Mouse (Mus musculus): ENCODE measurements around the gene Tubd1. TPM values are rescaled to one million over a fixed set of nuclear protein-coding genes. Genes with fewer than 3 reads are reported as not detected.

The Tubd1 gene
- 0.25 and 0.37 TPM in 2 replicates for polyA plus RNA-seq (2012)

DNA sequence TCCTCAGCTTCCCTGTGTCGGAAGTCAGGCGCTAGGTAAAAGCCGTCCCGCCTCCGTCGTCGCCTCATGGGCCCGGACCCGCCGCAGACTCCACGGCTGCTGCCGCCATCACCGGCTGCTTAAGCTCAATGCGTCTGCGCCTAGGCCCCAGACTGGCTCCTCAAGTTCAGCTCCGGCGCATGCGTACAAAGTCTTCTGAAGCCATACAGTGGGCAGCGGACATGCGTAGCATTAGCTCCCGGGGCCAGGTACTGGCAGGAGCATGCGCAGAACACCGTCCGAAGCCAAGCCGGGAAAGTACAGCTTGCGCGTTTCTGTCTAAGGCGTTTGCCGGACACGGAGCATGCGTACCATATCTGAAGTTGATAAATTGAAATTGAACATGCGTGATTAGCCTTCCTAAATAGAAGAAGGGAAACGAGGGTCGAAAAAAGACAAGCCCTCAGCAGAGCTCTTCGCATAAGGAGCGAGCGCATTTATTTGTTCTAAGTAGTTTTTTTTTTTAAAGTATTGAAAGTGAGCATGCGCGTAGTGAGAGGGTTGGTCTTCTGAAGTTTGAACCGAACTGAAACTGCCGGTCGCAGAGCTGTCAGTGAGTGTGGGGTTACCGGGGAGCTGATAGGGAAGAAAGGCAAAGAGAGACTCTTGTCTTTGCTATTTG lies at the start of gene Tubd1, which contains the start of gene Rps6kb1:
Gene Tubd1, plus strand, starts transcription at position 353 of the 661 bp plus-strand sequence.
Gene Rps6kb1, minus strand, starts transcription at position 167 of the 661 bp plus-strand sequence.
- TF ChIP-seq GATA1 (IDR thresholded peaks at IDR 0.05; ENCODE audit: low read length): no peak

DNA sequence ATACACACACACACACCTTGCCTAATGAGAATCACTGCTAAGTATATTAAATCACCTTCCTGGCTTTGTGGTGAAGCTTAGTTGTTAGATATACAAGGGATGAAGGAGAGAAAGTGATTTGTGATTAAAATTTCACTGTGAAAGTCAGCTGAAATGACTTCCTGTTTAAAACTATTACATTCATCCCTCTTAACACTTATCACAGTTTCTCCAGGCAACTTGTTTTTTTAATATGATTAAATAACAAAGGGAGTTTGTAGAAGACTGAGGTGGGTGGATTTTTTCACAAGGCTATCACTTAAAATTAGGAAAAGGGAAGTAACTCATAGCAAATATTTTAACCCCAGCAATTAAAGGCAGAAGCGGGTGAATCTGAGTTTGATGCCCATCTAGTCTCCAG lies 47.4 kb upstream of the Tubd1 start:
- TF ChIP-seq GATA1 (IDR thresholded peaks at IDR 0.05; ENCODE audit: low read length): no peak

DNA sequence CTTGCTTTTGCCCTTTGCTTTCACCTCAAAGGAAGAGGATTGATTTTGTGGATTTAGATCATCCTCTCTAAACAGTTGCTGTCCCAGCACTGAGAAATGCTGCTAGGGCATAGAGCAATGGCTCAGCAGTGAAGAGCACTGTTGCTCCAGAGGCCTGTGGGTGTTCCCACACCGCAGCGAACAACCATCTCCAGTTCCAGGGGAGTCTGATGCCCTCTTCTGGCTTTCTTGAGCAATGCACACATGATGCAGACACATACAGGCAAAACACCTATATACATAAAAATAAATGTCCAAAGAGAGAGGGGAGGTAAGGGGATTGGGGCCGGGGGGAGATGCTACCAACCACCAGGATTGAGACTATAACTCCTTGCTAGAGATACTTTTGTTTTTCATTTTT lies 46.9 kb upstream of the Tubd1 start:
- TF ChIP-seq GATA1 (IDR thresholded peaks at IDR 0.05; ENCODE audit: low read length): no peak

DNA sequence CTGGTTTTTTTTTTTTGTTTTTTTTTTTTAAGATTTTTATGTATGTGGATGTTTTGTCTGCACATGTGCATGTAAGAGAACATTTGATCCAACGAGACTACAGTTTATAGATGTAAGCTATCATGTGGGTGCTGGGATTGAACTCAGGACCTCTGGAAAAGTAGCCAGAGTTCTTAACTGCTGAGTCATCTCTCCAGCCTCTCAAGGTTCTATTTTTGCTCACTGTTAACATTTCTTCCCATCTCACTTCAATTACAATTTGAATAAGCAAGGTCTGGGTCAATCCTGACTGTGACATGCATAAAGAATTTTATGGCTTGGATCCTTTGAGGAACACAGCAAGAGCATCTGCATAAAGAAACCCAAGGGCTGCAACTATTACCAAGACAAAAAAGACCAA lies 44.0 kb upstream of the Tubd1 start:
- TF ChIP-seq GATA1 (IDR thresholded peaks at IDR 0.05; ENCODE audit: low read length): no peak

DNA sequence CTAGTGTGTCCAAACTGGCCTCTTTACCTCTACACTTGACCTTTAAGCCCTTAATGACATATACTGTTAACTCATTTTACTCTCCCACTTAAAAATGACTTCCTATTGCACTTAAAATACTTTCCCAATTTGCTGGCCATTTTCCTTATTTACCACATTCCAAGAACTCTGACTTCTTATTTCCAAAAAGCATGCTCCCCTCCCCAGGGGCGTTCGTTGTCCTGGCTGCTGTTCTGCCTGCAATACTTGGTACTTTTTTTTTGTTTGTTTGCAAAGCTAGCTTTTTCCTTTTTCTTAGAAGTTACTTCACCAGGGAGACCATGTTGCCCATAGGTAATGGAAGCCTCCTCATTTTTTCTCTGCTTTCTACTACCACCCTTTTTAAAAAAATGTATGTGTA lies 41.7 kb upstream of the Tubd1 start:
- no peak for TF ChIP-seq GATA1 (IDR thresholded peaks at IDR 0.05; ENCODE audit: low read length)

DNA sequence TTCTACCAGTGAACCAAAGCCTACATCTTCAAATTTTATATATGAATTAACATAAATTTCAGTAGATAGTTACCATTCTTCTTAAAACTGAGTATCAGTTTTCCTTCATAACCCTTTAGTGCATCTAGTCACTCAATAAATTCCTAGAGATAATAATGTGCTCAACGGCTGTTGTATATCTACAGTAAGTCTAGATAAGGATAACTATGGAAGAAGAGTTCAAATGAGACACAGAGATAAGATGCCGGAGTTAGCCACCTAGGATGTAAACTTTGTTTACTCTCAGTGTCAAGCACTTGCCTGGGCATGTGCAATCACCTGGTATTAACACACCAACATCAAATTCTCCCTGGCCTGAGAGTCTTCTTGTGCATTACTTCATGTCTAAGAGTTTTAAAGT lies 37.5 kb upstream of the Tubd1 start:
- TF ChIP-seq GATA1 (IDR thresholded peaks at IDR 0.05; ENCODE audit: low read length): peak; percentile 43

DNA sequence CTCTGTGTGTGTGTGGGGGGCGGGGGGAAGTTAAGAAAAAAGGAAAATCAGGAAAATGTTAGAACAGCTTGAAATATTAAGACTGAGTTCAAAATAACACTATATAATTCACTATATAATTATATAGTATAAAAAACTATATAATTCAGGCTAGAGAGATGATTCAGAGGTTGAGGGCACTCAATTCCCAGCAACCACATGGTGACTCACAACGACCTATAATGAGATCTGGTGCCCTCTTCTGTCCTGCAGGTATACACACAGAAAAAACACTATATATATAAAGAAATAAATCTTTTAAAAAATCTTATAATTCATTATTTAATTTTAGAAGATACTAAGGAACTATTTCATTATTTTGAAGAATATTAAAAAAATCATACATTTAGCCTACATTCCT lies 36.8 kb upstream of the Tubd1 start:
- no peak for TF ChIP-seq GATA1 (IDR thresholded peaks at IDR 0.05; ENCODE audit: low read length)

DNA sequence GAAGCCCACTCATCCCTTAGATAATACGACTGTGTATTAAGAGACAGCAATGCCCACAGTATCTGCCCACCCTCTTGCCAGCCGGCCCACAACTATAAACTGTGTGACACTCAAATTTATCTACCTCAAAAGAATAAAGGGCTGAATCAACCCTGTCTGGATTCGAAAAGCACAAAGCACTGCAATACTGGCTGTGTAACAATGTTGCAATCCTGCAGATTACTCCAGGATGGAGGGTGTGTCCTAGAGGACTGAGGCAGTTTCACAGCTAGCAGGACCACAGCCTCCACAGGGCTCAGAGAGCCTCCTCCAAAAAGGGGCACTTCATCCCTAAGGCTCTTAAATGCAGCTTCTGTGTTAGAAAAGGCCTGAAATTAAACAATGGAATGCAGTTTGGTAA lies 28.2 kb upstream of the Tubd1 start:
- no peak for TF ChIP-seq GATA1 (IDR thresholded peaks at IDR 0.05; ENCODE audit: low read length)

DNA sequence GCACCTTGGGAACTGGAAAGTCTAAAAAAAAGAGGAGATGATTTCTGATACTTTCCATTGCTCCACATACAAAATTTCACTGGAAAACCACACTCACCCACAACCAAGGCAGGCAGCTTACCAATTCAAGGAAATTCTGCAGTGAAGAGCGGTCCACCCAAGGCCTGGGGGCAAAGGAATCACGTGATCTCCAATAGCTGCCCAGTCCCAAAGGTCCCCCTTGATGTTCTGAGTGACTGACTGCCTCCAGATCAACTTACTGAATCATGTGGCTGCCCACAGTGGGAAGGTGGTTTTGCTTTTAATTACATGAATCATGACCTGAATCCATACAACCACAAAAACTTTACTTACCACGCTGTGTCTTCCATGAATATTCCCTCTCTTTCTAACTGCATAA lies 27.6 kb upstream of the Tubd1 start:
- no peak for TF ChIP-seq GATA1 (IDR thresholded peaks at IDR 0.05; ENCODE audit: low read length)

DNA sequence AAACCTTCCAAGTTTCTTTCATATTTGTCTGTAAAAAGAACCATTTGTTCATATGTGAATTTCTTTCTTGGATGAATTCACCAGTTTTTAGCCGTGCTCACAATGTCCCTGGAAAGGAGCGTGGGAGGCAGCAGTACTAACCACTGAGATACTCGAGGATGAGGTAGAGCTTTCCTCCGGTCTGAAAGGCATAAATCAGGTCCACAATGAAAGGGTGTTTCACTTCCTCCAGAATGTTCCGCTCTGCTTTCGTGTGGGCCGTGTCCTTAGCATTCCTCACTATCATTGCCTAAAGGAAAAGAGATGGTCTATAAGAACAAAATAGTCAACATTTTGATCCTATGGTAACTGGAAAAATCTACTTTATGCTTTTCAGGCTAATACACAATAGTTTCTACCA lies 25.0 kb upstream of the Tubd1 start:
- no peak for TF ChIP-seq GATA1 (IDR thresholded peaks at IDR 0.05; ENCODE audit: low read length)

DNA sequence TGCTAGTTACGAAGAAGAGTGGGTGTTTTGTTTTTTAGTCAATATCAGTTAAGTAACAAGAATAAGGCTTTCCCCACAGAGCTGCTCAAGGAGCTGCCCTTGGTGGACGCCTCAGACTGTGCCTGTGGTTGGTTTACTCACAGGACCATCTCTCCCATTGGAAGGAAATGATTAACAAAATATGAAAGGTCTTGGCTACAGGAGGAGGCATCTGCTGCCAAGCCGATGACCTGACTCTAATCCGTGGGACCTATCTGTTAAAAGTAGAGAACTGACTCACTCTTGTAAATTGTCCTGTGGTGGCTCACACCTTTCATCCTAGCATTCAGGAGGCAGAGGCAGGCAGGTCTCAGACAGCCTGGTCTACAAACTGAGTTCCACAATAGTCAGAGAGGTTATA lies 17.3 kb upstream of the Tubd1 start:
- no peak for TF ChIP-seq GATA1 (IDR thresholded peaks at IDR 0.05; ENCODE audit: low read length)

DNA sequence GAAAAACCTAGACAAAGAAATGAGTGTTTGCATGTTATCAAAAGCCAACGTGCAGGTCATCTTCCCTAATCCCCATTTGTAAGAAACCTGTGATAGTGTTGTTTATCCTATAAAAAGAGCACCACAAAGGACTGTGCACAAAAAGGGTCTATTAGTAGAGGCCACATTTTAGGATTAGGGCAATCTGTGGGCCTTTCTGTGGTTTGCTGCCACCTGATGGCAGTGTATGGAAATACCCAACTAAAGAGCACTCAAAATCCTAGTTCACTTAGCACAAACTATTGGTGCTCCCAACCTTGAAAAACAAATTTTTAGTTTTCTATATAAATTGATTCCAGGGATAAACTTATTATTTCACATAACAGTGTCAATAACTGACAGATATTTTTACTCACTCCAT lies 12.0 kb upstream of the Tubd1 start:
- TF ChIP-seq GATA1 (IDR thresholded peaks at IDR 0.05; ENCODE audit: low read length): no peak

DNA sequence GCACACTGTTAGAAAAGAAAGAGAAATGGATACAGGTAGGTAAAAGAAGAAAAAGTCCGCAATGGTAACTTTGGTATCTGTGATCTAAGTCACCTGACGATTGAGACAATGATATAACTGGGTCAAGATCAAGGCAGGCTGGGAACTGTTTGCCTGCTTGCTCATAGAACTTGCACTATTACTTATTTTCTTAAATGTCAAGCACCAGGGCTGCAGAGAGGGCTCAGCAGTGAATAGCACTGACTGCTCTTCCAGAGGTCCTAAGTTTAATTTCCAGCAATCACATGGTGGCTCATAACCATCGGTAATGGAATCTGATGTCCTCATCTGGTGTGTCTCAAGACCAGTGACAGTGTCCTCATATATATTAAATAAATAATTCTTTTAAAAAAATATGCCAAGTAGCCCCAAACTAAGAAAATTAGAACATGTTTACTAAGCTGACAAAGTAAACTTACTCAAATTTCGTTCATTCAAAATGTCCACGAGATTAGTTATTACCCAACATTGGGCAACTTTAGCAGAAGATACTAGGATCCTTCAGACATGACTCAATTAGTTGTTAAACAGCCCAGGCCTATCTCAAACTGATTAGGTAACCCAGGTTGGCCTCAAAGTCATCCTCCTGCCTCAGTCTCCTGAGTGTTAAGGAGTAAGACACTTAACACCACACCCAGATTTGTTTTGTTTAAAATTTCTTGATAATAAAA lies 10.4 kb upstream of the Tubd1 start:
- no peak for TF ChIP-seq GATA1 (IDR thresholded peaks at IDR 0.05; ENCODE audit: low read length)

DNA sequence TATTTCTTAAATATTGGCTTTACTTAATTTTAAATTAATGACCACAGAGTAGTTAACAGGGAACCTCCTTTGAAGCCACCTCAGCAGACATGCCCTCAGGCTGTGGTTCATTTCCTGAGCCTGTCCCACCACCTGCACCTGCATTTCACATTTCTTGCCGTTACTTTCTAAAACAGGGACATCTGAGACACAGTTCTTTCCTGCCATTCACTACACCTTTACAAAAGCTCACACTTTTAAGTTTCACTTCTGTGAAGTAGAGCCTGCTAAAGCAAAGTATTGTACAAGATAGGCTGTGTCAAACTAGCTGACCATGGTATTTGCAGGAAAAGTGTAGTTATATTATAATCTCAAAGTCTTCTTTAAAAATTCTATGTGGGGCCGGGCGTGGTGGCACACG lies 6.0 kb upstream of the Tubd1 start:
- TF ChIP-seq GATA1 (IDR thresholded peaks at IDR 0.05; ENCODE audit: low read length): no peak

DNA sequence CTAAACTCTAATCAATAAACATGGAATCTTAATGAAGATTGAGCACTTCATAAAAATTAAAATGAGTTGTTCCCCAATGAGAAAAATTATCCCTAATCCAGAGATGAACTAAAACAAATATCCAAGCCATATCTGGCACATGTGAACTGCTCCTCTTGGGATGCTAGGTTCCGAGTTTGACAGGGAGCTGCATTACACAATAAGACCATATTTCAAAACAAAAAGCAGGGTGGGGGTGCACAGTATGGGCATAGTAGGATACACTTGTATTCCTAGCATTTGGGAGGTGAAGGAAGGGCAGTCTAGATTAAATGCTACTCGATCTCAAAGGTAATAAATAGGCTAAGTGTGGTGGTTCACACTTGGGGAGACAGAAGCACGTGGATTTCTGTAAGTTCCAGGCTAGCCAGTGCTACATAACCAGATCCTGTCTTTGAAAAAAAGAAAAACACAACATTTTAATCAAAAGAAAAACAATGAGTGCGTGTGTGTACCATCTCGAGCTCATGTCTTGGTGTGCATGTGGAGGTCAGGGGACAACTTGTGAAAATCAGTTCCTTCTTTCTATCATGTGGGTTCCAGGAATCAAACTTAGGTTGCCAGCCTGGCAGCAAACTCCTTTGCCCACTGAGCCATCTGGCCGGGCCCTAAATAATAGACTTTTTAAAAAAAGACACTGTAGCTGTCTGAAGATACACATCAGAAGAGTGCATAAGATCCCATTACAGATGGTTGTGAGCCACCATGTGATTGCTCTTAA lies 4.9 kb upstream of the Tubd1 start:
- peak; percentile 13 for TF ChIP-seq GATA1 (IDR thresholded peaks at IDR 0.05; ENCODE audit: low read length)

DNA sequence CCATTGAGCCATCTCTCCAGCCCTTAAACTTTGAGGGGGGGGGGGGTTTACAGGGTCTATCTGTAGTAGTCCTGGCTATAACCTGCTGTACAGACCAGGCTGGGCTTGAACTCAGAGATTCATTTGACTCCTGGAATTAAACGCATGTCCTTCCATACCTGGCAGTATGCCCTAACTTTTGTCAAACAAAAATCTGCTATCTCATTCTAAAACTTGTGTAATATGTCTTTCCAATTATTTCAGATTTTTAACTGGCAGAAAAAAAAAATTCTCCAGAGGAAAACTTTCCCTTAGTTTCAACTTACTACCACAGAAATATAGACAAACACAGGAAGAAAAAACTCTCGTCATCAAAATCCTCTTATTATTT lies 4.3 kb upstream of the Tubd1 start:
- no peak for TF ChIP-seq GATA1 (IDR thresholded peaks at IDR 0.05; ENCODE audit: low read length)
